Mouse (Mus musculus) liver, embryonic 16.5 days (tissue): ENCODE measurements around the gene Atf7. TPM values are rescaled to one million over a fixed set of nuclear protein-coding genes. Genes with fewer than 3 reads are reported as not detected.

Source experiments
- ATAC-seq: fragments of 200-750 bp; cut with Nextera tagmentation; 2 replicates; pipeline ENCODE4 v1.8.0; 2017; ENCODE audit warnings: low read depth, mild to moderate bottlenecking, moderate number of reproducible peaks, moderate library complexity
- H3K27ac ChIP-seq: fragments of 300-500 bp; sonication (generic); 2 replicates; pipeline ENCODE4 v1.5.1; 2014; ENCODE audit warnings: mild to moderate bottlenecking, low read length
- H3K27me3 ChIP-seq: fragments of 300-500 bp; sonication (generic); 2 replicates; pipeline ENCODE4 v1.6.1; 2014; ENCODE audit warnings: low read depth, low read length, mixed read lengths; ENCODE audit not compliant: control insufficient read depth, insufficient read depth
- H3K36me3 ChIP-seq: fragments of 300-500 bp; sonication (generic); 2 replicates; pipeline ENCODE4 v1.6.1; 2014; ENCODE audit warnings: mild to moderate bottlenecking; ENCODE audit not compliant: control insufficient read depth, insufficient read depth
- H3K4me1 ChIP-seq: fragments of 300-500 bp; sonication (generic); 2 replicates; pipeline ENCODE4 v1.6.1; 2014; ENCODE audit warnings: low read depth, low read length, mixed read lengths; ENCODE audit not compliant: control insufficient read depth
- H3K4me2 ChIP-seq: fragments of 300-500 bp; sonication (generic); 2 replicates; pipeline ENCODE4 v1.6.1; 2014; ENCODE audit warnings: low read depth, low read length, mixed read lengths
- H3K4me3 ChIP-seq: fragments of 300-500 bp; sonication (generic); 2 replicates; pipeline ENCODE4 v1.5.1; 2014; ENCODE audit warnings: low read depth, mild to moderate bottlenecking, low read length
- H3K9ac ChIP-seq: fragments of 300-500 bp; sonication (generic); 2 replicates; pipeline ENCODE4 v1.6.1; 2014; ENCODE audit warnings: low read depth, low read length
- H3K9me3 ChIP-seq: fragments of 300-500 bp; sonication (generic); replicated peaks from 2 replicates; pipeline ENCODE4 v1.6.1; 2016; ENCODE audit warnings: low read length; ENCODE audit not compliant: control insufficient read depth
- WGBS: fragments of 180-500 bp; shearing (Covaris S2); extraction: QIAGEN DNeasy Blood & Tissue Kit; methylation state at CpG from one replicate; pipeline ENCODE4 v1.1.7; 2014; ENCODE audit not compliant: insufficient replicate concordance; 5-methylcytosine and 5-hydroxymethylcytosine counted together
- polyA plus RNA-seq: library from polyadenylated mRNA; unstranded; fragments of >200 nt; fragmentation: Nextera tagmentation; extraction: Ambion mirVana; gene quantifications from 2 replicates; pipeline ENCODE4 v1.2.1, GENCODE M21; 2015

Atf7 gene
- polyA plus RNA-seq, result 10.2 and 11.1 TPM in 2 replicates

DNA sequence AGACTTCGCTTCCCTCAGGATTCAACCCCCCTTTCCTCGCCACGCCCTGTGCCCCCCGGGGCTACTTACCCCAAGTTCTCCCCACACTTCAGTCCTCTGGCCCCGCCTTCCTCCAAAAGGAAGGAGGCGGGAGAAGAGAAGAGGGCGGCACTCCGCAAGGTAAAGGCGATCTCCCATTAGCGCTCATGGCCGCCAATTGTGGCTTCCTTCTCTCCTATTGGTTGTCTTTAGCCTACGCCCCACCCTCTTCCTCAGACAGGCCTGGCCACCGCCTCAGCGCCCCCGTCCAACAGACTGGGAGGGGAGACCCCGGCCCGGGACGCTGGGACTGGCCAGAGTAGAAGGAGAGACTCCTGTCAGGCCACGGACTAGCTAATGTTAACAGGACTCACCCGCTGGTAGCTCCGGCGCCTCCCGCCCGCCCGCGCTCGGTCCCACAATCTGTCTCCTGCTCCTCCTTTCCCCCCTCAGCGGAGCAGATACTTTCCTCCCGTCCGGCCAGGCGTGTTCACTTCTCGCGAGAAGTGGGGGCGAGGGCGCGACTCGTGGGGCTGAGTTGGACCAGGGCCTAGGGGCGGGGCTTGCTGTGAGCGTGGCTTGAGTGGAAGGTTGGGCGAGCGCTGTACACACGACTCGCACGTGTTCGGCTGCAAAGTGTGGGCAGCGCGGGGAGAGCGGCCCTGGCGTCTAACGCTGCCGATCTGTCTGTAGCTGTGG, at the start of gene Atf7, which contains the start of gene Gm28047:
Gene Atf7, minus strand, starts transcription at position 495 of the 717 bp plus-strand sequence.
Gene Gm28047, minus strand, starts transcription at position 98 of the 717 bp plus-strand sequence.
- peak within 1 kb of the TSS; percentile 85 for H3K4me2 ChIP-seq
- peak within 1 kb of the TSS; percentile 87 for H3K9ac ChIP-seq
- H3K9me3 ChIP-seq, result no peaks in the 10 kb centered on the region
- ATAC-seq, result peak; percentile 97
- peaks cover 19% of the 10 kb centered on the region for H3K4me1 ChIP-seq
- H3K27me3 ChIP-seq, result no peaks in the 10 kb centered on the region
- 0% methylated on average over 51 of the region's 51 CpGs for WGBS
- H3K36me3 ChIP-seq, result no peaks in the 10 kb centered on the region
- H3K4me3 ChIP-seq, result peak within 1 kb of the TSS; percentile 82
- peak within 1 kb of the TSS; percentile 95 for H3K27ac ChIP-seq

DNA sequence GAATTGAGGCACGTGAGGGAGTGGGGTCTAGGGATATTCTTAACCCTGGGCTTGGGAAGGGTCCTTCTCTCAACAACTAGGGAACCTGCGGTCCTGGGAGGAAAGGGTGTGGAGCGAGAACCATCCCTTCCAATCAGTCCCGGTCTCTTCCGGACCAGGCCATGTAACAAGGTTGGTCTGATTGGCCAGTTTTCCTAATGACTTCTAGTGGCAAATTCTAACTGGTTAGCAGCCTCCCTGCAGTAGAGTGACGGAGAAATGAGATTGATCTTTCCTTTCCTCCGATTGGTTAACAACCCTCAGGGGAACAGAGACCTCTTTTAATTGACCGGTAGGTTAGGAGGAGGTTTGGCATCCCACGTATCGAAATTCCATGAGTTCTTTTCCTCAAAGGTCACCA, 48.3 kb upstream of the Atf7 start:
- Histone ChIP-seq H3K4me3 (peak overlapping the region; percentile 19; the same call in 1 of the 2 replicates), H3K4me1 (peaks cover 13% of the 10 kb centered on the region), H3K4me2 (no peak overlapping the region), H3K9me3 (no peaks in the 10 kb centered on the region), H3K36me3 (no peaks in the 10 kb centered on the region), H3K27ac (no peak overlapping the region), H3K27me3 (peaks cover 31% of the 10 kb centered on the region), H3K9ac (no peak overlapping the region)
- ATAC-seq, result no peak
- 18% methylated on average over 10 of the region's 10 CpGs for WGBS

- ATAC-seq, result no peak
- 11% methylated on average over 37 of the region's 37 CpGs for WGBS
- H3K27me3 ChIP-seq, result peaks cover 31% of the 10 kb centered on the region
- peaks cover under 1% of the 10 kb centered on the region; the same call in 1 of the 2 replicates for H3K36me3 ChIP-seq
- H3K4me1 ChIP-seq, result peaks cover 13% of the 10 kb centered on the region
- peak within 1 kb of the TSS; percentile 90 for H3K4me3 ChIP-seq
- H3K9ac ChIP-seq, result peak within 1 kb of the TSS; percentile 59
- peak within 1 kb of the TSS; percentile 84 for H3K4me2 ChIP-seq
- H3K27ac ChIP-seq, result peak within 1 kb of the TSS; percentile 79
- H3K9me3 ChIP-seq, result no peaks in the 10 kb centered on the region
Observed at GRCm38 (mm10) chr15:102672215-102673071, 47.2 kb upstream of the Atf7 start, which contains the start of gene Atp5g2. Gene Atp5g2 (minus strand): TSS chr15:102672352.

GRCm38 (mm10) chr15:102671721-102672214, 46.5 kb upstream of the Atf7 start:
- Histone ChIP-seq H3K27me3 (peaks cover 31% of the 10 kb centered on the region), H3K27ac (peak overlapping the region; percentile 79), H3K9me3 (no peaks in the 10 kb centered on the region), H3K36me3 (peaks cover 5% of the 10 kb centered on the region; the same call in 1 of the 2 replicates), H3K4me1 (peaks cover 13% of the 10 kb centered on the region), H3K9ac (peak overlapping the region; percentile 59), H3K4me3 (peak overlapping the region; percentile 90), H3K4me2 (peak overlapping the region; percentile 84)
- peak; percentile 25; the same call in 1 of the 2 replicates for ATAC-seq
- WGBS, result under 1% methylated on average over 34 of the region's 34 CpGs

GRCm38 (mm10) chr15:102670767-102671575, 45.7 kb upstream of the Atf7 start:
- peaks cover 5% of the 10 kb centered on the region; the same call in 1 of the 2 replicates for H3K36me3 ChIP-seq
- H3K9ac ChIP-seq, result peak overlapping the region; percentile 93
- peak overlapping the region; percentile 90 for H3K4me3 ChIP-seq
- peak; percentile 93 for ATAC-seq
- under 1% methylated on average over 53 of the region's 53 CpGs for WGBS
- no peaks in the 10 kb centered on the region for H3K9me3 ChIP-seq
- H3K4me1 ChIP-seq, result peaks cover 13% of the 10 kb centered on the region
- H3K27ac ChIP-seq, result peak overlapping the region; percentile 80
- H3K27me3 ChIP-seq, result peaks cover 31% of the 10 kb centered on the region
- peak overlapping the region; percentile 84 for H3K4me2 ChIP-seq

GRCm38 (mm10) chr15:102670281-102670680, 45.0 kb upstream of the Atf7 start:
- Histone ChIP-seq H3K27me3 (peaks cover 31% of the 10 kb centered on the region), H3K4me3 (peak overlapping the region; percentile 90), H3K4me1 (peaks cover 13% of the 10 kb centered on the region), H3K36me3 (peaks cover 7% of the 10 kb centered on the region; the same call in 1 of the 2 replicates), H3K4me2 (peak overlapping the region; percentile 84), H3K9me3 (no peaks in the 10 kb centered on the region), H3K9ac (peak overlapping the region; percentile 93), H3K27ac (peak overlapping the region; percentile 80)
- ATAC-seq, result no peak
- 5% methylated on average over 6 of the region's 6 CpGs for WGBS

DNA sequence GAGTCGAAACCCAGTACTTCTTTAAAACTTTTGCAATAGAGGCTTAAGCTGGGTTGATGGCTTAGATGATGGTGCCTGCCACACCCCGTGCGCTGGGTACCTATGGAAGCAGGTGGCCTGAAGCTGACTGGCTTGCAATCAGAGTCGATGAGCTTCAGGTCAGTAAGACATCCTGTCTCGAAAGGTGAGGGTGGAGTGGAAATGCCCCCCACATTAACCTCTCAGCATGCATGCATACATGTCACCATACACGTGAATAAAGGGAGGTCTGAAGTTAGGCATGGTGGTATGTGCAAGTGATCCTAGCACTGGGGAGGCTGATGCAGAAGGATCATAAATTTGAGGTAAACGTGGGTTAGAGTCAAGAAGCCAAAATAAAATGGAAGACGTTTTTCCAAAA, 44.3 kb upstream of the Atf7 start:
- peak overlapping the region; percentile 28; the same call in 1 of the 2 replicates for H3K9ac ChIP-seq
- no peak for ATAC-seq
- 73% methylated on average over 8 of the region's 8 CpGs for WGBS
- H3K27me3 ChIP-seq, result peaks cover 29% of the 10 kb centered on the region
- H3K9me3 ChIP-seq, result no peaks in the 10 kb centered on the region
- H3K4me2 ChIP-seq, result peak overlapping the region; percentile 84
- no peak overlapping the region for H3K27ac ChIP-seq
- H3K4me1 ChIP-seq, result peaks cover 13% of the 10 kb centered on the region
- peaks cover 10% of the 10 kb centered on the region for H3K36me3 ChIP-seq
- H3K4me3 ChIP-seq, result no peak overlapping the region; the same call in 1 of the 2 replicates

- no peaks in the 10 kb centered on the region for H3K27me3 ChIP-seq
- H3K4me3 ChIP-seq, result no peak overlapping the region
- WGBS, result 41% methylated on average over 4 of the region's 4 CpGs
- H3K9me3 ChIP-seq, result no peaks in the 10 kb centered on the region
- H3K27ac ChIP-seq, result no peak overlapping the region
- no peak overlapping the region for H3K9ac ChIP-seq
- H3K4me2 ChIP-seq, result no peak overlapping the region
- ATAC-seq, result peak; percentile 43; the same call in 1 of the 2 replicates
- peaks cover 30% of the 10 kb centered on the region for H3K36me3 ChIP-seq
- H3K4me1 ChIP-seq, result peaks cover 9% of the 10 kb centered on the region
Observed at GRCm38 (mm10) chr15:102665494-102665893, 40.2 kb upstream of the Atf7 start.
